Mouse (Mus musculus) forebrain, postnatal 0 days (tissue): Measurements from ENCODE around the gene Fbxw21. TPM values are rescaled to one million over a fixed set of nuclear protein-coding genes. Genes with fewer than 3 reads are reported as not detected.
A peak's percentile ranks its signal among the peaks of the same experiment; 100 is the strongest.

Experiments used
- ATAC-seq: fragments of 200-750 bp; cut with Nextera tagmentation; 2 replicates; pipeline ENCODE4 v1.8.0; 2017; ENCODE audit warnings: mild to moderate bottlenecking, moderate library complexity
- DNase-seq: peaks from one replicate; pipeline ENCODE4 v3.0.0-alpha.2; 2015
- H3K27ac ChIP-seq: fragments of 300-500 bp; sonication (generic); 2 replicates; pipeline ENCODE4 v1.5.1; 2014; ENCODE audit warnings: low read depth, mild to moderate bottlenecking, antibody characterized with exemption, low read length, moderate library complexity, mixed read lengths
- H3K27me3 ChIP-seq: fragments of 300-500 bp; sonication (generic); 2 replicates; pipeline ENCODE4 v1.6.1; 2014; ENCODE audit warnings: mild to moderate bottlenecking, low read length, mixed read lengths; ENCODE audit not compliant: insufficient read depth
- H3K36me3 ChIP-seq: fragments of 300-500 bp; sonication (generic); 2 replicates; pipeline ENCODE4 v1.6.1; 2014; ENCODE audit warnings: mild to moderate bottlenecking, moderate library complexity; ENCODE audit not compliant: insufficient read depth
- H3K4me1 ChIP-seq: fragments of 300-500 bp; sonication (generic); 2 replicates; pipeline ENCODE4 v1.6.1; 2014; ENCODE audit warnings: antibody characterized with exemption; ENCODE audit not compliant: insufficient read depth
- H3K4me2 ChIP-seq: fragments of 300-500 bp; sonication (generic); 2 replicates; pipeline ENCODE4 v1.6.1; 2014; ENCODE audit warnings: low read depth, mild to moderate bottlenecking, moderate library complexity
- H3K4me3 ChIP-seq: fragments of 300-500 bp; sonication (generic); 2 replicates; pipeline ENCODE4 v1.5.1; 2014; ENCODE audit warnings: low read depth, low read length, mixed read lengths
- H3K9ac ChIP-seq: fragments of 300-500 bp; sonication (generic); 2 replicates; pipeline ENCODE4 v1.6.1; 2014; ENCODE audit warnings: mild to moderate bottlenecking
- H3K9me3 ChIP-seq: fragments of 300-500 bp; sonication (generic); 2 replicates; pipeline ENCODE4 v1.6.1; 2016; ENCODE audit warnings: low read length
- CTCF ChIP-seq: sonication (generic); IDR thresholded peaks from 2 replicates; pipeline ENCODE4 v1.5.1; 2016; ENCODE audit warnings: antibody characterized with exemption, control low read depth, low read depth
- WGBS: fragments of 180-500 bp; shearing (Covaris S2); extraction: QIAGEN DNeasy Blood & Tissue Kit; methylation state at CpG from one replicate; pipeline ENCODE4 v1.1.7; 2014; 5-methylcytosine and 5-hydroxymethylcytosine counted together
- polyA plus RNA-seq: library from polyadenylated mRNA; unstranded; fragments of >200 nt; fragmentation: Nextera tagmentation; extraction: Ambion mirVana; gene quantifications from 2 replicates; pipeline ENCODE4 v1.2.1, GENCODE M21; 2015
- total RNA-seq: library from RNA; depleted of rRNA; stranded (reverse); fragments of >200 nt; gene quantifications from 2 replicates; pipeline ENCODE4 v1.2.3, GENCODE M21; 2014

Gene Fbxw21
- total and polyA plus RNA-seq, 2 experiments from 2014 or later, result not detected

GRCm38 (mm10) chr9:109122553-109123085 lies 39.2 kb downstream of the Fbxw21 start:
- Histone ChIP-seq H3K27ac (no peak overlapping the region), H3K36me3 (peaks cover 23% of the 10 kb centered on the region), H3K4me1 (no peaks in the 10 kb centered on the region), H3K4me3 (no peak overlapping the region), H3K9me3 (no peaks in the 10 kb centered on the region), H3K9ac (no peak overlapping the region), H3K27me3 (no peaks in the 10 kb centered on the region), H3K4me2 (no peak overlapping the region)
- peak; percentile 64 for DNase-seq
- TF ChIP-seq CTCF, result peak; percentile 76
- 42% methylated on average over 2 of the region's 2 CpGs for WGBS
- ATAC-seq, result peak; percentile 61

- Histone ChIP-seq H3K4me1 (no peaks in the 10 kb centered on the region), H3K9me3 (no peaks in the 10 kb centered on the region), H3K27ac (no peak overlapping the region), H3K36me3 (peaks cover 40% of the 10 kb centered on the region), H3K4me3 (no peak overlapping the region), H3K27me3 (no peaks in the 10 kb centered on the region), H3K4me2 (no peak overlapping the region), H3K9ac (no peak overlapping the region)
- TF ChIP-seq CTCF, result no peak
- no peak for DNase-seq
- no peak for ATAC-seq
- WGBS, result 89% methylated on average over 6 of the region's 6 CpGs
Observed at GRCm38 (mm10) chr9:109120956-109121355, 40.9 kb downstream of the Fbxw21 start.

GRCm38 (mm10) chr9:109119571-109119970 lies 42.3 kb downstream of the Fbxw21 start:
- Histone ChIP-seq H3K27ac (no peak overlapping the region), H3K9me3 (no peaks in the 10 kb centered on the region), H3K36me3 (peaks cover 53% of the 10 kb centered on the region), H3K4me2 (no peak overlapping the region), H3K27me3 (no peaks in the 10 kb centered on the region), H3K9ac (no peak overlapping the region), H3K4me1 (no peaks in the 10 kb centered on the region), H3K4me3 (no peak overlapping the region)
- WGBS, result 86% methylated on average over 9 of the region's 9 CpGs
- DNase-seq (no peak), ATAC-seq (no peak)
- no peak for TF ChIP-seq CTCF

GRCm38 (mm10) chr9:109118106-109118505 lies 43.7 kb downstream of the Fbxw21 start:
- Histone ChIP-seq H3K27me3 (no peaks in the 10 kb centered on the region), H3K4me3 (no peak overlapping the region), H3K36me3 (peaks cover 68% of the 10 kb centered on the region), H3K4me2 (no peak overlapping the region), H3K9me3 (no peaks in the 10 kb centered on the region), H3K4me1 (no peaks in the 10 kb centered on the region), H3K9ac (no peak overlapping the region), H3K27ac (no peak overlapping the region)
- TF ChIP-seq CTCF, result no peak
- ATAC-seq (no peak), DNase-seq (no peak)
- 89% methylated on average over 4 of the region's 4 CpGs for WGBS

- DNase-seq (no peak), ATAC-seq (no peak)
- no peak for TF ChIP-seq CTCF
- no peaks in the 10 kb centered on the region for H3K4me1 ChIP-seq
- H3K36me3 ChIP-seq, result peaks cover 87% of the 10 kb centered on the region
- no peak overlapping the region for H3K4me3 ChIP-seq
- no peak overlapping the region for H3K4me2 ChIP-seq
- H3K27ac ChIP-seq, result no peak overlapping the region
- H3K9ac ChIP-seq, result no peak overlapping the region
- H3K27me3 ChIP-seq, result no peaks in the 10 kb centered on the region
- WGBS, result 93% methylated on average over 10 of the region's 10 CpGs
- no peaks in the 10 kb centered on the region for H3K9me3 ChIP-seq
Observed at GRCm38 (mm10) chr9:109116205-109116604, 45.6 kb downstream of the Fbxw21 start.

- 89% methylated on average over 7 of the region's 7 CpGs for WGBS
- no peak overlapping the region for H3K4me2 ChIP-seq
Observed at GRCm38 (mm10) chr9:109114871-109115270, 47.0 kb downstream of the Fbxw21 start.

GRCm38 (mm10) chr9:109114276-109114675 lies 47.6 kb downstream of the Fbxw21 start:
- no peaks in the 10 kb centered on the region for H3K4me1 ChIP-seq
- H3K4me2 ChIP-seq, result no peak overlapping the region
- WGBS, result 97% methylated on average over 11 of the region's 11 CpGs
- H3K9ac ChIP-seq, result no peak overlapping the region
- no peaks in the 10 kb centered on the region for H3K9me3 ChIP-seq
- DNase-seq (no peak), ATAC-seq (no peak)
- TF ChIP-seq CTCF, result no peak
- H3K27me3 ChIP-seq, result no peaks in the 10 kb centered on the region
- peaks cover 99% of the 10 kb centered on the region for H3K36me3 ChIP-seq
- H3K27ac ChIP-seq, result no peak overlapping the region
- H3K4me3 ChIP-seq, result no peak overlapping the region

More at GRCm38 (mm10) chr9:109114871-109115270, 47.0 kb downstream of the Fbxw21 start:
- Histone ChIP-seq H3K9me3 (no peaks in the 10 kb centered on the region), H3K27me3 (no peaks in the 10 kb centered on the region), H3K4me1 (no peaks in the 10 kb centered on the region), H3K9ac (no peak overlapping the region), H3K4me3 (no peak overlapping the region), H3K27ac (no peak overlapping the region), H3K36me3 (peaks cover 99% of the 10 kb centered on the region)
- ATAC-seq (no peak), DNase-seq (no peak)
- TF ChIP-seq CTCF, result no peak
